Mouse (Mus musculus): ENCODE results near the gene Sc5d. TPM values are rescaled to one million over a fixed set of nuclear protein-coding genes. Genes with fewer than 3 reads are reported as not detected.

The Sc5d gene
- total RNA-seq, 2 experiments from 2014 or later = 16.7 to 19.3 TPM

- no peak for DNase-seq (ENCODE audit: low spot score in 2 of 2)
These were observed 346 bp downstream of the Sc5d start for GRCm38 (mm10) chr9:42263709-42264111.

- DNase-seq (ENCODE audit: low spot score in 2 of 2) = no peak
These were observed 3.6 kb downstream of the Sc5d start for GRCm38 (mm10) chr9:42260481-42260880.

GRCm38 (mm10) chr9:42249112-42249511 lies 14.9 kb downstream of the Sc5d start:
- no peak for DNase-seq (ENCODE audit: low spot score in 2 of 2)

GRCm38 (mm10) chr9:42246688-42247087 lies 17.4 kb downstream of the Sc5d start:
- no peak for DNase-seq (ENCODE audit: low spot score in 2 of 2)

DNA sequence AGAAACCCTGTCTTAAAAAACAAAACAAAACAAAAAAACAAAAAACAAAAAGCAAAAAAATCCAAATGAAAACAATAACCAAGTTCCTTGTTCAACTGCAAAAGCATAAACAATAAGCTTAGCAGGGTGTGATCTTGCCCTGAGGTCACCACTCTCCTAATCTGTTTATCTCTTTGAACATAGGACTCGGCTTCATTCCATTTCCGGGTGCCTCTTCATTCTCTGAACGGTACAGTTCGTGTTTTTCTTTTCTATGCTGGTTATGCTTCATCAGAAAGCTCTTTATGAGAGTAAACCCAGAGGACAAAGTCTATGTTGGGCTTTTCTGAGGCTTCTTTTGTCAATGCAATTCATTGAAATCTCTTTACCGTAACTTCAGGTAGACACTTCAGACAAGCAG lies 19.9 kb downstream of the Sc5d start:
- DNase-seq (ENCODE audit: low spot score in 2 of 2) = no peak

- no peak for DNase-seq (ENCODE audit: low spot score in 2 of 2)
These were observed 23.0 kb downstream of the Sc5d start for GRCm38 (mm10) chr9:42241021-42241420.

DNA sequence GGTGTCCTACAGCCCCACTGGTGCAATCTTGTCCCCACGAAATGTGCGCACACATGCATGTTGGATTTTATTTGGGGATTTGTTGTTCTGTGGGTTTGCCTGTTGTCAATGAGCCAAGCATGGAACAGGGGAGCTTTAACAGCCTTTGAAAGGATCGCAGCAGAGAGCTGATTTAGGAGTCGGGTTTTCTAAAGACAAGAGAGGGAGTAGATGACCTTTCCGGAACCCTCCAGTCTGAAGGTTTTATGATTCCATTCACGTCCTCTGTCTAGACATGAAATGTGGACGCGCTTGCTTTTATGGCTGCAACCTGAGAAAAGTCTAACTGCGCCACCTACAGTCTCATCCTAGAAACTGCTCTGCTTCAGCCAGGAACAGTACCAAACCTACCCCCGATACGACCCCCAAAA lies 23.5 kb downstream of the Sc5d start:
- peak in 1 of 2 experiments; percentile 33 for DNase-seq (ENCODE audit: low spot score in 2 of 2)

- no peak for DNase-seq (ENCODE audit: low spot score in 2 of 2)
These were observed 25.2 kb downstream of the Sc5d start for GRCm38 (mm10) chr9:42238827-42239226.

- no peak for DNase-seq (ENCODE audit: low spot score in 2 of 2)
These were observed 32.9 kb downstream of the Sc5d start for GRCm38 (mm10) chr9:42231116-42231515.

DNA sequence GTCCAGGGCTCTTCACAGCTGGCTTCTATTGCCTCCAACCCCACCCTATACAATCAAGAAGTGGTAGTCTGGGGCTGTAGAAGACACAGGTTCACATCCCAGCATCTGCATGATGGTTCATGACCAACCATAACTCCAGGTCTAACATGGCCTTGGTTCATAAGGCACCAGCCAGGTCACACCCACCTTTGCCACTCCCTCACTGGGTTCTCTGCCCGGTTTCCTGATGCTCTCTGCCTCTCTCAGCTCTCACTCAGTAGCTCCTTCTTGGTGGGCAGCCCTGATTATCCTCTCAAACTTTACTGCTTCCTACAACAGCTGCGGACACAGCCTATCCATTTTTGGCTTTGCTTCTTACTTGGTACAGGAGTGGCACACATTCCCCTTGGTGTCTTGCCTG lies 33.7 kb downstream of the Sc5d start:
- DNase-seq (ENCODE audit: low spot score in 2 of 2) = no peak

- DNase-seq (ENCODE audit: low spot score in 2 of 2) = no peak
These were observed 34.5 kb downstream of the Sc5d start for GRCm38 (mm10) chr9:42229465-42230110.

- no peak for DNase-seq (ENCODE audit: low spot score in 2 of 2)
These were observed 36.3 kb downstream of the Sc5d start for GRCm38 (mm10) chr9:42227804-42228203.

GRCm38 (mm10) chr9:42219001-42219660 lies 44.9 kb downstream of the Sc5d start:
- DNase-seq (ENCODE audit: low spot score in 2 of 2) = no peak

DNA sequence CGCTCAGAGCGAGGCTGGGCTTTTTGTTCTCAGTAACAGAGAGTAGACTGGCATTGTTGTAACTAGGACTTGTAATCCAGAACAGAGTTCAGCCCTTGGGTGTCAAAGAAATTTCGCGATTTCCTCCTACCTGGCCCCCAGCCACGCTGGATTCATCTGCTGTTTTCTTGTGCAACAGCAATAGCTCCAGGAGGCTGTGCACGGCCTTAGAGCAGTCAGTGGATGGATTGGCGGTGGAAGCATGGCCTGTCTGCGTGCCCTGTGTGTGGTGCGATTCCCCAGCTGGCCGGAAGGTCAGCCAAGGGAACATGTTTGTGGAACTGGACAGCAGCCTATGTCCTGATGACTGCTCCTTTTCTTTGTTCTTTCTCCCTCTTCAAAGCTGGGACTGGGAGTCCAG lies 46.4 kb downstream of the Sc5d start:
- DNase-seq (ENCODE audit: low spot score in 2 of 2) = peak; percentile 38 to 76

DNA sequence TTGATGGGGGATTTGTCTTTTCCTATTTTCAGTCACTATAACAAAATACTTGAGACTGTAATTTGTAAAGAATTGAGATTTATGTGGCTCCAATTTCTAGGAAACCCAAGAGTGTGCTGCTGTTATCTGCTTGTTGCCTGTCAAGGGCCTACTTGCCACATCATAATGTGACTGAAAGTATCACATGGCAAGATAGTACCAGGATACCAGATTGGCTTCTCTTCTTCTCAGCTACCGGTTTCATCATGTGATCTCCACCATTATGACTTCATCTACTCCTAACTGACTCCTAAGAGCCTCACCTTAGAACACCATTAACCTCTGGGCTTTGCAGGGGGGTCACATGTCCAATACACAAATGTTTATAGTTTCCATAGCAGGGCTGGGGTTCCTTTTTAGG lies 49.9 kb downstream of the Sc5d start:
- no peak for DNase-seq (ENCODE audit: low spot score in 2 of 2)

- DNase-seq (ENCODE audit: low spot score in 2 of 2) = no peak
These were observed 50.9 kb downstream of the Sc5d start for GRCm38 (mm10) chr9:42213142-42213541.

- DNase-seq (ENCODE audit: low spot score in 2 of 2) = no peak
These were observed 54.4 kb downstream of the Sc5d start for GRCm38 (mm10) chr9:42209666-42210065.

- DNase-seq (ENCODE audit: low spot score in 2 of 2) = peak in 1 of 2 experiments; percentile 52
These were observed 55.6 kb downstream of the Sc5d start for GRCm38 (mm10) chr9:42208463-42208862.

- no peak for DNase-seq (ENCODE audit: low spot score in 2 of 2)
These were observed 57.3 kb downstream of the Sc5d start for GRCm38 (mm10) chr9:42206750-42207149.

DNA sequence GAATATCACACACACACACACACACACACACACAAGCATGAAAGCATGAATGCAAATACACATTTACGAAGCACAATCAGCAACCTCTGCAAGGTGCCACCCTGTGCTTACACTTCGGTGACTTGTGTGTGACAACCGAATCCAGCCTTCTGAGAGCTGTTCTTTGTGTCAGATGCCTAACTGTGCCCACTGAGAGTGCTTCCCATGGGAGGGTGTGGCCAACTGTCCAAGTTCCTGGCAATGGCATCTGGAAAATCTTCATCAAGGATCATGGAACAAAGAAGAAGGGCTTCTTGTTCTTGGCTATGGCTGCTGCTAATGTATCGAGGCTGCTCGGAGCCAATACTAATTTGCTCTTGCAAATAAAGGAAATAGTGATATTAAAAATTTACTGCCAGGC lies 61.8 kb downstream of the Sc5d start:
- no peak for DNase-seq (ENCODE audit: low spot score in 2 of 2)

All from gastrocnemius, postnatal 4 days (tissue).